Mouse (Mus musculus) kidney, adult 2 months (tissue): ENCODE measurements around the gene Plek.

Experiments used
- CTCF ChIP-seq: fragments of 200-500 bp; conservative IDR thresholded peaks from 2 replicates; pipeline ENCODE4 v1.5.1; 2011; ENCODE audit warnings: low read depth, mild to moderate bottlenecking, control low read depth, low read length, moderate library complexity, mixed read lengths; ENCODE audit not compliant: insufficient read depth, insufficient read length
- POLR2A ChIP-seq: fragments of 200-500 bp; IDR thresholded peaks from one replicate; pipeline ENCODE4 v1.6.1; 2011; ENCODE audit warnings: low read depth, low read length, control low read depth

- no peak for TF ChIP-seq CTCF
- TF ChIP-seq POLR2A, result no peak
Measured at GRCm38 (mm10) chr11:17045806-17046205, 6.4 kb downstream of the Plek start.
